Mouse (Mus musculus) spleen, postnatal 36 days (tissue): ENCODE measurements around the gene Gm44965.

Experiments used
- DNase-seq, 2 experiments: peaks; one replicate each; pipeline ENCODE4 v3.0.0; 2022; ENCODE audit warnings: low spot score in 2 of 2, mixed read lengths in 1 of 2

Gm44965 gene

GRCm38 (mm10) chr6:48593158-48594042 is at the start of gene Gm44965, which contains the start of gene Repin1:
TSS of gene Gm44965 (plus strand) at chr6:48593941.
TSS of gene Repin1 (plus strand) at chr6:48593883.
- DNase-seq: peak; percentile 73 to 75

- DNase-seq: no peak
Measured at GRCm38 (mm10) chr6:48545251-48545650, 48.5 kb upstream of the Gm44965 start.

- peak in 1 of 2 experiments; percentile 26 for DNase-seq
Measured at GRCm38 (mm10) chr6:48546271-48546670, 47.5 kb upstream of the Gm44965 start.

GRCm38 (mm10) chr6:48546858-48547257 is 46.9 kb upstream of the Gm44965 start:
- no peak for DNase-seq

GRCm38 (mm10) chr6:48548314-48548713 is 45.4 kb upstream of the Gm44965 start:
- DNase-seq: no peak

GRCm38 (mm10) chr6:48552918-48553317 is 40.8 kb upstream of the Gm44965 start:
- peak; percentile 24 to 36 for DNase-seq

- DNase-seq: no peak
Measured at GRCm38 (mm10) chr6:48553819-48554218, 39.9 kb upstream of the Gm44965 start.

GRCm38 (mm10) chr6:48554280-48555103 is 39.2 kb upstream of the Gm44965 start, which contains the start of gene Lrrc61:
TSS of gene Lrrc61 (plus strand) at chr6:48554796.
- peak; percentile 86 to 90 for DNase-seq

GRCm38 (mm10) chr6:48555104-48555890 is 38.4 kb upstream of the Gm44965 start:
- peak; percentile 41 to 51 for DNase-seq

GRCm38 (mm10) chr6:48555956-48556355 is 37.8 kb upstream of the Gm44965 start:
- no peak for DNase-seq

- no peak for DNase-seq
Measured at GRCm38 (mm10) chr6:48565693-48566310, 27.9 kb upstream of the Gm44965 start.

GRCm38 (mm10) chr6:48566312-48566711 is 27.4 kb upstream of the Gm44965 start:
- no peak for DNase-seq

- no peak for DNase-seq
Measured at GRCm38 (mm10) chr6:48568036-48568984, 25.4 kb upstream of the Gm44965 start.

- DNase-seq: no peak
Measured at GRCm38 (mm10) chr6:48569065-48569807, 24.5 kb upstream of the Gm44965 start.

GRCm38 (mm10) chr6:48572014-48572413 is 21.7 kb upstream of the Gm44965 start:
- DNase-seq: no peak

- no peak for DNase-seq
Measured at GRCm38 (mm10) chr6:48572572-48573061, 21.1 kb upstream of the Gm44965 start, which contains the start of gene Rarres2. TSS of gene Rarres2 (minus strand) at chr6:48572789.

- DNase-seq: no peak
Measured at GRCm38 (mm10) chr6:48573280-48573679, 20.5 kb upstream of the Gm44965 start.

- no peak for DNase-seq
Measured at GRCm38 (mm10) chr6:48573981-48574380, 19.8 kb upstream of the Gm44965 start.

GRCm38 (mm10) chr6:48578736-48579135 is 15.0 kb upstream of the Gm44965 start:
- DNase-seq: no peak
